In the genomic region with DNA sequence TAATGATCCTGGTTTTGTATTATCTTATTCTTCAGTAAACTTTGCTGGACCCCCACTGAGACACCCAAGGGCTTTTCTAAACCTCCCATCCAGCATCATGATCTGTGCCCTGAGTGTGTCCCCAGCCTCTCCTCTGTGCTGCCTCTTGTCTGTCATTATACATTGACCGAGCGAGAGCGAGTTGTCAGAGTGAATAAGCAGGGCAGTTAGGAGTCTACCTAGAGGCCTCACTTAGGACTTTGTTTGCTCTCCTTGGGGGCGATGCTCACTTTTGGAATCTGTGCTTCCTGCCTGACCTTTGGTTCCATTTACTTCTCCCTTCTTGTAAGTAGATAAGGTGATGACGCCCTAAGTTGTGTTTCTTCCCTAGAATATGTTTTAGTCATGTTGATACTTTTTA, we compare ENCODE assay signal across 16 mouse cellular contexts.
DNase-seq lines count a peak whose midpoint lies in the region; ATAC-seq and TF ChIP-seq lines count a peak whose summit lies in the region.
"Had no signal": no experiment of that assay in that cellular context is flagged by ENCODE, and none has a peak within 500 bp of the region (broad histone marks: within the 10 kb centered on the region; RNA-seq: fewer than 3 reads in every experiment).

No protein-coding gene starts in this region.

- WGBS in intestine, embryonic 15.5 days = 30% methylated on average over 5 of the region's 5 CpGs
- 22% methylated on average over 5 of the region's 5 CpGs for WGBS in limb, embryonic 10.5 days
- WGBS in small intestine, adult 2 months = 32% methylated on average over 5 of the region's 5 CpGs
- 34% methylated on average over 5 of the region's 5 CpGs for WGBS in hindbrain, embryonic 11.5 days
- WGBS in forebrain, embryonic 12.5 days = 53% methylated on average over 5 of the region's 5 CpGs

- H3K4me2 ChIP-seq in intestine, embryonic 15.5 days (replicated peaks) = peak overlapping the region; percentile 27; the same call in 1 of the 2 replicates
- no peak overlapping the region for H3K4me2 ChIP-seq in hindbrain, embryonic 11.5 days (replicated peaks; ENCODE audit: low read depth, low read length)
- H3K4me2 ChIP-seq in forebrain, embryonic 12.5 days = no peak overlapping the region
- H3K4me2 ChIP-seq: embryonic facial prominence, embryonic 13.5 days; hindbrain, embryonic 12.5 days had no signal

- peaks cover 7% of the 10 kb centered on the region for H3K4me1 ChIP-seq in intestine, embryonic 15.5 days (replicated peaks)
- H3K4me1 ChIP-seq in limb, embryonic 10.5 days = peaks cover 46% of the 10 kb centered on the region
- H3K4me1 ChIP-seq in small intestine, adult 2 months (ENCODE audit: control insufficient read depth, insufficient read depth, insufficient read length, low read length) = peaks cover 1% of the 10 kb centered on the region; the same call in 1 of the 2 replicates
- peaks cover 5% of the 10 kb centered on the region; the same call in 1 of the 2 replicates for H3K4me1 ChIP-seq in hindbrain, embryonic 11.5 days (replicated peaks; ENCODE audit: control insufficient read depth, insufficient read depth, low read length)
- H3K4me1 ChIP-seq in forebrain, embryonic 12.5 days = peaks cover 25% of the 10 kb centered on the region

- H3K4me3 ChIP-seq in intestine, embryonic 15.5 days (replicated peaks) = no peak overlapping the region
- no peak overlapping the region for H3K4me3 ChIP-seq in limb, embryonic 10.5 days
- no peak overlapping the region for H3K4me3 ChIP-seq in small intestine, adult 2 months (ENCODE audit: low read depth, low read length)
- H3K4me3 ChIP-seq in hindbrain, embryonic 11.5 days (ENCODE audit: low read depth, low read length) = no peak overlapping the region
- H3K4me3 ChIP-seq in forebrain, embryonic 12.5 days (replicated peaks) = no peak overlapping the region
- H3K4me3 ChIP-seq: embryonic facial prominence, embryonic 13.5 days; gastrocnemius, adult 2 months; heart, adult 2 months; hindbrain, embryonic 12.5 days had no signal

- no peaks in the 10 kb centered on the region for H3K9me3 ChIP-seq in intestine, embryonic 15.5 days
- H3K9me3 ChIP-seq in limb, embryonic 10.5 days (replicated peaks) = no peaks in the 10 kb centered on the region
- H3K9me3 ChIP-seq in hindbrain, embryonic 11.5 days (ENCODE audit: control insufficient read depth, low read length) = no peaks in the 10 kb centered on the region
- H3K9me3 ChIP-seq in forebrain, embryonic 12.5 days = no peaks in the 10 kb centered on the region
- H3K9me3 ChIP-seq: embryonic facial prominence, embryonic 13.5 days; hindbrain, embryonic 12.5 days had no signal

- TF ChIP-seq CTCF in small intestine, adult 2 months (IDR thresholded peaks at IDR 0.05; ENCODE audit: extremely low read depth, insufficient read length, insufficient replicate concordance, low read depth, low read length) = no peak

- ATAC-seq in intestine, embryonic 15.5 days = peak; percentile 73
- no peak for ATAC-seq in hindbrain, embryonic 11.5 days (ENCODE audit: low FRiP score)
- no peak for ATAC-seq in forebrain, embryonic 12.5 days (ENCODE audit: low FRiP score)

- DNase-seq in kidney, adult 9 months = peak; percentile 59
- no peak for DNase-seq in kidney, adult 11 months
- DNase-seq in limb, embryonic 10.5 days (ENCODE audit: low spot score) = no peak
- DNase-seq in thymus, postnatal 14 days = no peak
- DNase-seq in hindbrain, embryonic 11.5 days (ENCODE audit: low spot score) = no peak
- DNase-seq: adrenal gland, postnatal 36 days; cerebellum, adult 2 months; gastrocnemius, adult 2 months; heart, adult 2 months; spleen, adult 18-20 months; thymus, postnatal 36 days had no signal

- no peak for TF ChIP-seq POLR2A in small intestine, adult 2 months (IDR thresholded peaks at IDR 0.05; ENCODE audit: low read depth, low read length)

- no peaks in the 10 kb centered on the region for H3K27me3 ChIP-seq in intestine, embryonic 15.5 days (replicated peaks)
- no peaks in the 10 kb centered on the region for H3K27me3 ChIP-seq in limb, embryonic 10.5 days (ENCODE audit: low read depth, poor library complexity, severe bottlenecking)
- H3K27me3 ChIP-seq in small intestine, adult 2 months (ENCODE audit: control insufficient read depth, insufficient read depth, low read length) = no peaks in the 10 kb centered on the region
- no peaks in the 10 kb centered on the region for H3K27me3 ChIP-seq in hindbrain, embryonic 11.5 days (ENCODE audit: control insufficient read depth, insufficient read depth, low read length)
- no peaks in the 10 kb centered on the region for H3K27me3 ChIP-seq in forebrain, embryonic 12.5 days
- H3K27me3 ChIP-seq: embryonic facial prominence, embryonic 13.5 days; hindbrain, embryonic 12.5 days had no signal

- no peaks in the 10 kb centered on the region for H3K36me3 ChIP-seq in intestine, embryonic 15.5 days
- H3K36me3 ChIP-seq in limb, embryonic 10.5 days = peaks cover 4% of the 10 kb centered on the region; the same call in 1 of the 2 replicates
- H3K36me3 ChIP-seq in small intestine, adult 2 months (ENCODE audit: control insufficient read depth, insufficient read depth, low read length) = no peaks in the 10 kb centered on the region
- no peaks in the 10 kb centered on the region for H3K36me3 ChIP-seq in hindbrain, embryonic 11.5 days (ENCODE audit: control insufficient read depth, insufficient read depth, low read length)
- no peaks in the 10 kb centered on the region for H3K36me3 ChIP-seq in forebrain, embryonic 12.5 days (replicated peaks)
- H3K36me3 ChIP-seq: embryonic facial prominence, embryonic 13.5 days; hindbrain, embryonic 12.5 days had no signal

- H3K27ac ChIP-seq in intestine, embryonic 15.5 days = peak overlapping the region; percentile 74
- peak overlapping the region; percentile 68 for H3K27ac ChIP-seq in limb, embryonic 10.5 days
- H3K27ac ChIP-seq in small intestine, adult 2 months (ENCODE audit: insufficient read depth, low read depth, low read length) = peak overlapping the region; percentile 74
- H3K27ac ChIP-seq in hindbrain, embryonic 11.5 days (ENCODE audit: low read depth, low read length) = no peak overlapping the region
- H3K27ac ChIP-seq in forebrain, embryonic 12.5 days = no peak overlapping the region
- H3K27ac ChIP-seq: gastrocnemius, adult 2 months had no signal

- no peak overlapping the region for H3K9ac ChIP-seq in intestine, embryonic 15.5 days
- H3K9ac ChIP-seq in hindbrain, embryonic 11.5 days (ENCODE audit: low read depth, low read length) = no peak overlapping the region
- no peak overlapping the region for H3K9ac ChIP-seq in forebrain, embryonic 12.5 days
- H3K9ac ChIP-seq: embryonic facial prominence, embryonic 13.5 days; hindbrain, embryonic 12.5 days had no signal

Comparison
In these comparisons a context has a peak if more than half of its experiments do, and no peak if none do; other contexts are left out.
1. H3K27ac ChIP-seq: peak in intestine, embryonic 15.5 days (single experiment), limb, embryonic 10.5 days (single experiment) and small intestine, adult 2 months (single experiment); none in hindbrain, embryonic 11.5 days (single experiment) and forebrain, embryonic 12.5 days (single experiment).